Mouse (Mus musculus) midbrain, postnatal 0 days (tissue): Measurements from ENCODE around the gene Ppfibp1. TPM values are rescaled to one million over a fixed set of nuclear protein-coding genes. Genes with fewer than 3 reads are reported as not detected.

Experiments used
- ATAC-seq: fragments of 200-750 bp; cut with Nextera tagmentation; 2 replicates; pipeline ENCODE4 v1.8.0; 2017; ENCODE audit warnings: moderate number of reproducible peaks, mild to moderate bottlenecking, moderate TSS enrichment, moderate library complexity; ENCODE audit not compliant: low FRiP score
- DNase-seq: peaks from one replicate; pipeline ENCODE4 v3.0.0-alpha.2; 2015; ENCODE audit warnings: low spot score
- H3K27ac ChIP-seq: fragments of 300-500 bp; sonication (generic); 2 replicates; pipeline ENCODE4 v1.5.1; 2014; ENCODE audit warnings: low read depth, mild to moderate bottlenecking, low read length, mixed read lengths
- H3K27me3 ChIP-seq: fragments of 300-500 bp; sonication (generic); 2 replicates; pipeline ENCODE4 v1.6.1; 2014; ENCODE audit warnings: low read length, control low read depth, mixed read lengths; ENCODE audit not compliant: insufficient read depth
- H3K36me3 ChIP-seq: fragments of 300-500 bp; sonication (generic); 2 replicates; pipeline ENCODE4 v1.6.1; 2014; ENCODE audit warnings: low read length, control low read depth, mixed read lengths; ENCODE audit not compliant: insufficient read depth
- H3K4me1 ChIP-seq: fragments of 300-500 bp; sonication (generic); 2 replicates; pipeline ENCODE4 v1.6.1; 2014; ENCODE audit warnings: mild to moderate bottlenecking, control low read depth, antibody characterized with exemption, low read length, mixed read lengths; ENCODE audit not compliant: insufficient read depth
- H3K4me2 ChIP-seq: fragments of 300-500 bp; sonication (generic); 2 replicates; pipeline ENCODE4 v1.6.1; 2014; ENCODE audit warnings: low read depth, mild to moderate bottlenecking, low read length, mixed read lengths; ENCODE audit not compliant: poor library complexity, severe bottlenecking
- H3K4me3 ChIP-seq: fragments of 300-500 bp; sonication (generic); 2 replicates; pipeline ENCODE4 v1.5.1; 2014; ENCODE audit warnings: low read depth, mild to moderate bottlenecking, low read length, moderate library complexity
- H3K9ac ChIP-seq: fragments of 300-500 bp; sonication (generic); replicated peaks from 2 replicates; pipeline ENCODE4 v1.6.1; 2014; ENCODE audit warnings: mild to moderate bottlenecking, low read length, moderate library complexity, mixed read lengths; ENCODE audit not compliant: poor library complexity, severe bottlenecking
- H3K9me3 ChIP-seq: fragments of 300-500 bp; sonication (generic); 2 replicates; pipeline ENCODE4 v1.6.1; 2016; ENCODE audit warnings: low read length, control low read depth
- CTCF ChIP-seq: IDR thresholded peaks from 2 replicates; pipeline ENCODE4 v1.5.1; 2016; ENCODE audit warnings: antibody characterized with exemption, mild to moderate bottlenecking
- WGBS: fragments of 180-500 bp; shearing (Covaris S2); extraction: QIAGEN DNeasy Blood & Tissue Kit; methylation state at CpG from one replicate; pipeline ENCODE4 v1.1.7; 2014; 5-methylcytosine and 5-hydroxymethylcytosine counted together
- polyA plus RNA-seq: library from polyadenylated mRNA; unstranded; fragments of >200 nt; fragmentation: Nextera tagmentation; extraction: Ambion mirVana; gene quantifications from 2 replicates; pipeline ENCODE4 v1.2.1, GENCODE M21; 2015
- total RNA-seq: library from RNA; depleted of rRNA; stranded (reverse); fragments of >200 nt; gene quantifications from 2 replicates; pipeline ENCODE4 v1.2.3, GENCODE M21; 2014; rRNA removed

Ppfibp1 gene
- total and polyA plus RNA-seq, 2 experiments from 2014 or later: 23.7 to 25.4 TPM

DNA sequence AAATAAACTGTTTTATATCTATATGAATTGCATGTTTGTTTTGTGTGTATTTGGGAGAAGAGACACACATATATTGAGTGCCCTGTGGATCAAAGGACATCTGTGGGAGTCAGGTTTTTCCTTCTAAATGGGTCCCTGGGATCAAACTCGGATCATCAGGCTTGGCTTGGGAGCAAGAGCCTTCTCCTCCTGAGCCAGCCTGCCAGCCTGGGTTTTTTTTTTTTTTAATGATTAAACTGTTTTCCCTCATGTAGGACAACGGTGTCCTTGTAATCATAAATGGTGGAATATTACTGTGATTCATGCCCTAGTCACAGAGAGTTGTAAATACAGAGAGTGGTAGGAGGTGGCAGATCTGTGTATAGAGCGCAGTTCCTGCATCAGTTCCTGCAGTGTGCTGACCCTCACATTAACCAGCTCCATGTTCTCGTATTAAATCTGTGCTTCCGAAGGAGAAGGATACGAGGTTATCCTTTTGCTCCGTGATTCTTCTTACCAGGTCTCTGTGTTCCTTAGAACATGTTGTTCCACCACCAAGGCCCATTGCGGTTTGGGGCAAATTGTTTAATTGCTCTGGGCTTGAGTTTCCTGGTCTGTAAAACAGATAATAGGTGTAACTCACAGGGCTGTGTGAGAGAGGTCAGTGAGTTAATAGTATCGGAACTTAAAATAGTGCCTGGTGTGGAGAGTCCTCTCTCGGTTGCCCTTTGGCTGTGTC lies 176.1 kb downstream of the Ppfibp1 start:
- Histone ChIP-seq H3K36me3 (peaks cover 52% of the 10 kb centered on the region), H3K9ac (no peak overlapping the region), H3K27me3 (no peaks in the 10 kb centered on the region), H3K9me3 (no peaks in the 10 kb centered on the region), H3K4me1 (no peaks in the 10 kb centered on the region), H3K27ac (no peak overlapping the region), H3K4me3 (no peak overlapping the region), H3K4me2 (no peak overlapping the region)
- TF ChIP-seq CTCF: no peak
- no peak for DNase-seq
- 97% methylated on average over 10 of the region's 10 CpGs for WGBS
- no peak for ATAC-seq

DNA sequence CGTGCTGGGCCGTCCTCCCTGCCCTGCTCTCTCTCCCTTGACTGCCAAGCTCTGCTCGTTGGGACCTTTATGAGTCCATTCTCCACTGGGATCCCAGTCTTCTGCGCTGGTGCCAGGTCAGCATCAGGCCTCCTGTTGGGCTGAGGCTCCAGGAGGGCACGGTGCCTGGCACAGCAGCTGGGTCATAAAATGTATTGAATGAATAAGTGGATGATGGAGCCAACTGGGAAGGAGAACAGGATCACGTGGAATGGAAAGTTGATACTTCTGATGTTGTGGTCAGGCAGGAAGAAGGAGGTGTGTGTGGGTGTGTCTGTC lies 176.6 kb downstream of the Ppfibp1 start:
- Histone ChIP-seq H3K9me3 (no peaks in the 10 kb centered on the region), H3K4me2 (no peak overlapping the region), H3K27me3 (no peaks in the 10 kb centered on the region), H3K36me3 (peaks cover 52% of the 10 kb centered on the region), H3K4me3 (no peak overlapping the region), H3K4me1 (no peaks in the 10 kb centered on the region), H3K27ac (no peak overlapping the region), H3K9ac (no peak overlapping the region)
- 94% methylated on average over 6 of the region's 6 CpGs for WGBS
- DNase-seq: no peak
- no peak for ATAC-seq
- TF ChIP-seq CTCF: no peak

DNA sequence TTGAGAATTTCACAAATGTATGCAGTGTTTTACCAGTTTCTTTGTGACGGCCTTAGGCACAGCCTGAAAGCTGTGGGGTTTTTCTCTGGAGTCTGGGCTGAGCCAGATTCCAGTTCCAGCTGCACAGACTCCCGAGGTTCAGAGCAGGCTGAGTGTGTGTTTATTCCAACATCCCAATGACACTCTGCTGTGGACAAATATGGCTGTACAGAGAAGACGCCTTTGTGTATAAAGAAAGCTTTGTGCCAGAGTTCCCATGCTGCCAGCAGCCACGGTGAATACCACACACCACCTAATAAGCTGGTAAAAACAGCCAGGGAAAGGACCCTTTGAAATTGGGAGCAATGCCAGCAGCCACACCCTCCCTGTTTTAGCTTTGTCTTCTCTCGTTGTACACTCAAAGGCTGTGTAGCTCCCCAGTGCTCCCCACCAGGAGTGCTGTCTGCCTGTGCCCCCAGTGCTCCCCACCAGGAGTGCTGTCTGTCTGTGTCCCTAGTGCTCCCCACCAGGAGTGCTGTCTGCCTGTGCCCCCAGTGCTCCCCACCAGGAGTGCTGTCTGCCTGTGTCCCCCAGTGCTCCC lies 187.6 kb downstream of the Ppfibp1 start:
- 33% methylated on average over 5 of the region's 5 CpGs for WGBS
- ATAC-seq (no peak), DNase-seq (no peak)
- Histone ChIP-seq H3K4me3 (no peak overlapping the region), H3K4me1 (no peaks in the 10 kb centered on the region), H3K9ac (no peak overlapping the region), H3K36me3 (peaks cover 10% of the 10 kb centered on the region), H3K4me2 (no peak overlapping the region), H3K9me3 (no peaks in the 10 kb centered on the region), H3K27ac (no peak overlapping the region), H3K27me3 (no peaks in the 10 kb centered on the region)
- no peak for TF ChIP-seq CTCF

DNA sequence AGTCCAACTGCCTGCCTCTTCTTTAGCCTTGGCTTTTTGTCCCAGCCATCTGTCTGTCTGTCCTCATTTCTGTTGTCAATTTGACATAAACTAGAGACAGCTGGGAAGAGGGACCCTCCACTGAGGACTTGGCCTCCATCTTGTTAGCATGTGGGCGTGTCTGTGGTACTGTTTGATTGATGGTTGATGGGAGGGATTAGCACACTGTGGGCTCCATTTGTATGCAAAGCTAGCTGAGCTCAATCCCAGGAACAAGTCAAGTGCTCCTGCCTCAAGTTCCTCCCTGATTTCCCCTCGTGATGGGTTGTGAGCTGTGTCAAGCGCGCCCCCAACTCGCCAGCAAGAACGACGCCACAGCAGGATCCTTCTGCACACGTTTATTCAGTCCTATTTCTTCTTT lies 188.6 kb downstream of the Ppfibp1 start:
- ATAC-seq (no peak), DNase-seq (no peak)
- H3K27me3 ChIP-seq: no peaks in the 10 kb centered on the region
- H3K4me1 ChIP-seq: no peaks in the 10 kb centered on the region
- TF ChIP-seq CTCF: no peak
- 81% methylated on average over 7 of the region's 8 CpGs for WGBS
- no peak overlapping the region for H3K4me3 ChIP-seq
- H3K9ac ChIP-seq: no peak overlapping the region
- H3K4me2 ChIP-seq: no peak overlapping the region
- H3K36me3 ChIP-seq: peaks cover under 1% of the 10 kb centered on the region; the same call in 1 of the 2 replicates
- no peaks in the 10 kb centered on the region for H3K9me3 ChIP-seq
- no peak overlapping the region for H3K27ac ChIP-seq

DNA sequence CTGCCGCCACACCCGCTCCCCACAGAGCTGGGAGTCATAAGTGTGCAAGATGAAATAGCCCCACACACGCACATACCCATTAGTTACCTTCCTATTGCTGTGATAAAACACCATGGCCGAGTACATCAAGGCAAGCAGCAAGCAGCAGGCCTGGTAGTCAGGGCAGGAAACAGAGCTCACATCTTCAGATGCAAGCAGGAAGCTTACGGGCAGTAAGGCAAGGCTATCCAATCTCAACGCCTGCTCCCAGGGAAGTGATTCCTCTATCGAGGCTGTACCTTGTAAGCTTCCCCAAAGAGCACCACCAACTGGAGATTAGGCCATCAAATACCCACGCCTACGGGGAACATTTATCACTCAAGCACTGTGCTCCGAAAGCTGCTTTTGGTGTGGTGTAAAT lies 191.6 kb downstream of the Ppfibp1 start:
- 92% methylated on average over 10 of the region's 10 CpGs for WGBS
- H3K36me3 ChIP-seq: no peaks in the 10 kb centered on the region
- H3K9ac ChIP-seq: no peak overlapping the region
- H3K27me3 ChIP-seq: no peaks in the 10 kb centered on the region
- H3K4me3 ChIP-seq: no peak overlapping the region
- no peak overlapping the region for H3K4me2 ChIP-seq
- TF ChIP-seq CTCF: no peak
- no peak for DNase-seq
- H3K9me3 ChIP-seq: no peaks in the 10 kb centered on the region
- H3K4me1 ChIP-seq: no peaks in the 10 kb centered on the region
- H3K27ac ChIP-seq: no peak overlapping the region
- ATAC-seq: no peak

Other genes with a start within 250 kb of the Ppfibp1 start
- gene Med21, start 245.9 kb upstream of the Ppfibp1 start, total RNA-seq: 34.6 and 50.9 TPM in 2 replicates
- gene Med21, start 245.9 kb upstream of the Ppfibp1 start, polyA plus RNA-seq: 101 and 106 TPM in 2 replicates
- 44.3 and 49.8 TPM in 2 replicates for gene Tm7sf3, start 245.7 kb upstream of the Ppfibp1 start, total RNA-seq
- gene Tm7sf3, start 245.7 kb upstream of the Ppfibp1 start, polyA plus RNA-seq: 36.3 and 38.3 TPM in 2 replicates
- 6.6 and 8.2 TPM in 2 replicates for gene Stk38l, start 163.5 kb upstream of the Ppfibp1 start, total RNA-seq
- gene Stk38l, start 163.5 kb upstream of the Ppfibp1 start, polyA plus RNA-seq: 12.4 and 12.9 TPM in 2 replicates
- 2.5 and 6.4 TPM in 2 replicates for gene Arntl2, start 92.4 kb upstream of the Ppfibp1 start, total RNA-seq
- 4.5 and 6.4 TPM in 2 replicates for gene Arntl2, start 92.4 kb upstream of the Ppfibp1 start, polyA plus RNA-seq
- gene Smco2, start 38.4 kb upstream of the Ppfibp1 start, total RNA-seq: not detected in 2 replicates
- gene Smco2, start 38.4 kb upstream of the Ppfibp1 start, polyA plus RNA-seq: not detected in 2 replicates
- not detected in 2 replicates for gene 1700034J05Rik, start 65.9 kb downstream of the Ppfibp1 start, total RNA-seq
- not detected in 2 replicates for gene 1700034J05Rik, start 65.9 kb downstream of the Ppfibp1 start, polyA plus RNA-seq
- gene Rep15, start 144.1 kb downstream of the Ppfibp1 start, total RNA-seq: 0.49 and 0.90 TPM in 2 replicates
- gene Rep15, start 144.1 kb downstream of the Ppfibp1 start, polyA plus RNA-seq: 0.59 and 0.83 TPM in 2 replicates
- 8.9 and 9.4 TPM in 2 replicates for gene Mrps35, start 154.3 kb downstream of the Ppfibp1 start, total RNA-seq
- 61.0 and 72.6 TPM in 2 replicates for gene Mrps35, start 154.3 kb downstream of the Ppfibp1 start, polyA plus RNA-seq
- gene Mansc4, start 198.5 kb downstream of the Ppfibp1 start, total RNA-seq: 0.57 and 1.9 TPM in 2 replicates
- 1.4 TPM in 2 replicates for gene Mansc4, start 198.5 kb downstream of the Ppfibp1 start, polyA plus RNA-seq
- 26.0 and 32.5 TPM in 2 replicates for gene Klhl42, start 202.9 kb downstream of the Ppfibp1 start, total RNA-seq
- 6.4 and 6.5 TPM in 2 replicates for gene Klhl42, start 202.9 kb downstream of the Ppfibp1 start, polyA plus RNA-seq